Mouse (Mus musculus): ENCODE data around the gene Lsm8.
"Not testable (repeated sequence)": the region's sequence is repeated elsewhere in the genome, so short reads cannot be mapped to it uniquely, and the experiment has no call there.

GRCm38 (mm10) chr6:18845571-18845970 is 2.8 kb upstream of the Lsm8 start:
- TF ChIP-seq CTCF (IDR thresholded peaks at IDR 0.05; ENCODE audit: insufficient read depth, low read length); POLR2A (IDR thresholded peaks at IDR 0.05; ENCODE audit: borderline replicate concordance, extremely low read depth, low read depth, low read length): not testable (repeated sequence)

Data from lung, adult 2 months (tissue).